Mouse (Mus musculus) heart, adult 2 months (tissue): ENCODE data around the gene Pnpla5. TPM values are rescaled to one million over a fixed set of nuclear protein-coding genes. Genes with fewer than 3 reads are reported as not detected.

Source experiments
- DNase-seq, 2 experiments: peaks; one replicate each; pipeline ENCODE4 v3.0.0; 2021
- H3K27ac ChIP-seq: fragments of 200-600 bp; 2 replicates; pipeline ENCODE4 v1.8.1; 2022
- H3K27me3 ChIP-seq: fragments of 200-500 bp; 2 replicates; pipeline ENCODE4 v1.6.1; 2012; ENCODE audit warnings: mild to moderate bottlenecking, low read length, inconsistent platforms, mixed read lengths; ENCODE audit not compliant: control insufficient read depth, insufficient read depth
- H3K36me3 ChIP-seq: fragments of 200-500 bp; 2 replicates; pipeline ENCODE4 v1.6.1; 2012; ENCODE audit warnings: low read length, inconsistent platforms; ENCODE audit not compliant: control insufficient read depth, insufficient read depth
- H3K4me1 ChIP-seq: fragments of 200-500 bp; 2 replicates; pipeline ENCODE4 v1.6.1; 2011; ENCODE audit warnings: low read length; ENCODE audit not compliant: control insufficient read depth, insufficient read depth
- H3K4me3 ChIP-seq: fragments of 200-600 bp; 2 replicates; pipeline ENCODE4 v1.8.1; 2022
- H3K79me2 ChIP-seq: fragments of 200-500 bp; replicated peaks from 2 replicates; pipeline ENCODE4 v1.6.1; 2012; ENCODE audit warnings: mild to moderate bottlenecking, inconsistent platforms, low read length, moderate library complexity, mixed read lengths; ENCODE audit not compliant: control insufficient read depth, insufficient read depth
- H3K9ac ChIP-seq: fragments of 200-500 bp; 2 replicates; pipeline ENCODE4 v1.6.1; 2012; ENCODE audit warnings: low read depth, mild to moderate bottlenecking, control low read depth, inconsistent platforms, low read length, mixed read lengths
- CTCF ChIP-seq: fragments of 200-600 bp; IDR thresholded peaks from 2 replicates; pipeline ENCODE4 v1.8.1; 2022; ENCODE audit warnings: antibody characterized with exemption, mild to moderate bottlenecking, moderate library complexity
- EP300 ChIP-seq: fragments of 200-500 bp; IDR thresholded peaks from 2 replicates; pipeline ENCODE4 v1.6.1; 2011; ENCODE audit warnings: low read depth, low read length, control low read depth; ENCODE audit not compliant: insufficient read depth
- POLR2A ChIP-seq: fragments of 200-500 bp; IDR thresholded peaks from 2 replicates; pipeline ENCODE4 v1.6.1; 2011; ENCODE audit warnings: mild to moderate bottlenecking, low read depth, low read length, control low read depth; ENCODE audit not compliant: insufficient read depth
- WGBS: fragments of 180-500 bp; shearing (Covaris S2); methylation state at CpG from one replicate; pipeline ENCODE4 v1.1.7; 2018; 5-methylcytosine and 5-hydroxymethylcytosine counted together
- intact Hi-C: fragments of 180-260 bp; cut with DNase I; formaldehyde crosslinking; loops from one replicate; pipeline ENCODE4 v1.15.1; 2025
- microRNA-seq, 2 experiments: library from miRNA; unstranded; fragments of <30 nt; microRNA quantifications; one replicate each; pipeline ENCODE4 v1.2.0; 2021
- polyA plus RNA-seq: library from polyadenylated mRNA; depleted of rRNA; stranded (reverse); fragments of >200 nt; gene quantifications from 2 replicates; pipeline ENCODE4 v1.2.3, GENCODE M21; 2012; rRNA removed
- total RNA-seq, 2 experiments: library from RNA; stranded (reverse); gene quantifications; 2 replicates each; pipeline ENCODE4 v1.2.3; 2021

The Pnpla5 gene
- total and polyA plus RNA-seq, 3 experiments, result not detected

GRCm38 (mm10) chr15:84070116-84070676 lies 52.8 kb downstream of the Pnpla5 start:
- no peak overlapping the region for H3K9ac ChIP-seq
- intact Hi-C loops, result no loop called here
- peaks cover 6% of the 10 kb centered on the region; the same call in 1 of the 2 replicates for H3K27me3 ChIP-seq
- no peaks in the 10 kb centered on the region for H3K79me2 ChIP-seq
- no peak overlapping the region for H3K27ac ChIP-seq
- WGBS, result 3% methylated on average over 13 of the region's 13 CpGs
- TF ChIP-seq POLR2A, result no peak
- TF ChIP-seq CTCF, result no peak
- no peak for TF ChIP-seq EP300
- no peak for DNase-seq
- no peaks in the 10 kb centered on the region for H3K36me3 ChIP-seq
- H3K4me3 ChIP-seq, result no peak overlapping the region
- no peaks in the 10 kb centered on the region for H3K4me1 ChIP-seq

DNA sequence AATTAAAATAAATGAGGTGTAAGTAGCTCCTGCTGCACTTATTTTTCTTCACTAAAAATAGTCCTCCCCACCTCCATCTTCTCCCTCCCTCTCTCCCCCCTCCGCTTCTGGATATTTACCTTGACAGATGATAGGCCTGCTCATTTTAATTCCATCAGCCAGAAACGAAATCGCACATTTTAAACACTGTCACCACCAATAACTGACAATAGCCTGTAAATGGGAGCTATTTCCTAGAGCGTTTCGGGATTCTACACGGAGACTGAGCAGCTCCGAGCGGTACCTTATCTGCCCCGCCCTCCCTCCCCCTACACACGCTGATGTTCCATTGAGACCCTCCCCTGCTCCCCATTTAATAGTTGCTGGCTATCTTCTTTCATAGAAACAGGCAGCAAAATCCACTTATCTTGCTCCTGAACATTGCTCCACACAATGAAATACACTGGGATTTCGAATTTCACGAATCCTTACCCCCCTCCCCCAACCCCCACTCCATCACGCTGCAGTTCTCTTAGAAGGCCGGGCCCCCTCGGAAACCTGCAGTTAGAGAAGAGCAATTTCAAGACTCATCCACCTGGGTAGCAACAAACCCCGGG lies 53.4 kb downstream of the Pnpla5 start:
- H3K79me2 ChIP-seq, result no peaks in the 10 kb centered on the region
- H3K27ac ChIP-seq, result no peak overlapping the region
- TF ChIP-seq CTCF, result no peak
- TF ChIP-seq EP300, result no peak
- no peak for TF ChIP-seq POLR2A
- H3K9ac ChIP-seq, result no peak overlapping the region
- intact Hi-C loops, result no loop called here
- no peak overlapping the region for H3K4me3 ChIP-seq
- 10% methylated on average over 16 of the region's 16 CpGs for WGBS
- no peak for DNase-seq
- H3K27me3 ChIP-seq, result peaks cover 10% of the 10 kb centered on the region; the same call in 1 of the 2 replicates
- no peaks in the 10 kb centered on the region for H3K4me1 ChIP-seq
- H3K36me3 ChIP-seq, result no peaks in the 10 kb centered on the region

DNA sequence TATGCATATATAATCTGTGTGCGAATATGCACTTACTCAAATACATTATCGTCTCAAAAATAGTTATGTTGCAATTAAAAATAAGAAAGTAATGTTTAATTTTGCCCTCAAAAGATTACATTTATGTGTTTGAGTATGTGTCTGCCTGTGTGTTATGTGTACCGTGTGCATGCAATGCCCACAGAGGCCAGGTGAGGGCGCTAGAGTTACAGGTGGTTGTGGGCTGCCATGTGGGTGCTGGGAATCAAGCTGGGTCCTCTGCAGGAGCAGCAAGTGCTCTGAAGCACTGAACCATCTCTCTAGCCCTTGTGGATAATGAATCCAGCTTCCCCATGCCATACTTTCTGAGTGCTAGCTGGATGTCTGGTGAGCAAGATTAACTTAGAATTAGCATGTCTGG lies 57.3 kb downstream of the Pnpla5 start:
- no peak overlapping the region for H3K4me3 ChIP-seq
- intact Hi-C loops, result no loop called here
- H3K36me3 ChIP-seq, result no peaks in the 10 kb centered on the region
- 70% methylated on average over 4 of the region's 4 CpGs for WGBS
- no peak overlapping the region for H3K9ac ChIP-seq
- TF ChIP-seq CTCF (0 out of 2 replicates have a peak, but pooled peaks have one; percentile 14), EP300 (no peak)
- peaks cover 10% of the 10 kb centered on the region; the same call in 1 of the 2 replicates for H3K27me3 ChIP-seq
- no peak for DNase-seq
- H3K4me1 ChIP-seq, result no peaks in the 10 kb centered on the region
- H3K27ac ChIP-seq, result no peak overlapping the region
- H3K79me2 ChIP-seq, result no peaks in the 10 kb centered on the region

DNA sequence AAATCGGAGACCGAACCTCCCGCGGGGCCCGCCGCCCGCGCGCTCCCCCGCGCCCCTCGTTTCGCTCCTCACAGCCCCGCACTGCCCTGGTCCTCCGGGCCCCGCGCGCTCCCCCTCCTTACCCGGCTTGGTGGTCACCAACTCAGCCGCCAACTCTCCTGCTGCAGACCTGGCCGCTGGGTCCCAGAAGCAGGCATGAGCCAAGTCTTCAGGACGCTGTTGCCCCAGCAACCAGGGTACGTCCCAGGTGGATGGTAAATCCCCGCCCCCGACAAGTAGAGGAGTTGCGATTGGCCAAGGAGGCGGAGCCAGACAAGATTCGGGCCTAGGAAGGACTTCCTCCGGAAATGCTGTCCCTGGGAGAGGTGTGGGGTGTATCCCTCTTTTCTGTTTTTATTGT lies 57.8 kb downstream of the Pnpla5 start, which contains the start of gene Efcab6:
Gene Efcab6, minus strand, starts transcription at position 240 of the 400 bp plus-strand sequence.
- intact Hi-C loops, result no loop called here
- H3K4me3 ChIP-seq, result no peak within 1 kb of the TSS
- DNase-seq, result no peak
- no peaks in the 10 kb centered on the region for H3K79me2 ChIP-seq
- TF ChIP-seq CTCF (no peak), EP300 (no peak), POLR2A (no peak)
- H3K9ac ChIP-seq, result no peak within 1 kb of the TSS
- 5% methylated on average over 29 of the region's 29 CpGs for WGBS
- H3K27me3 ChIP-seq, result peaks cover 10% of the 10 kb centered on the region; the same call in 1 of the 2 replicates
- H3K4me1 ChIP-seq, result no peaks in the 10 kb centered on the region
- H3K36me3 ChIP-seq, result no peaks in the 10 kb centered on the region
- no peak within 1 kb of the TSS for H3K27ac ChIP-seq

Small RNAs within 50 kb of the gene (microRNA-seq; reads per million reads assigned to microRNA genes)
- gene Mir6392, result 0 to 0.56 reads per million in 2 experiments

Other genes starting within 250 kb of the Pnpla5 start
- not detected for gene Efcab6, start 57.8 kb downstream of the Pnpla5 start, total RNA-seq
- 0.06 and 0.18 TPM in 2 replicates for gene Efcab6, start 57.8 kb downstream of the Pnpla5 start, polyA plus RNA-seq
- under 1 TPM in 1 of 2 experiments, not detected in 1; 0.20 TPM for gene Sult4a1, start 17.4 kb downstream of the Pnpla5 start, total RNA-seq
- 0.86 and 0.91 TPM in 2 replicates for gene Sult4a1, start 17.4 kb downstream of the Pnpla5 start, polyA plus RNA-seq
- 1 to 10 TPM; 1.1 to 3.8 TPM for gene Pnpla3, start 44.7 kb upstream of the Pnpla5 start, total RNA-seq
- 26.2 and 30.1 TPM in 2 replicates for gene Pnpla3, start 44.7 kb upstream of the Pnpla5 start, polyA plus RNA-seq
- gene Samm50, start 69.1 kb upstream of the Pnpla5 start, total RNA-seq, result 100 to 1,000 TPM; 258 to 289 TPM
- 27.8 and 36.6 TPM in 2 replicates for gene Samm50, start 69.1 kb upstream of the Pnpla5 start, polyA plus RNA-seq
- gene Parvb, start 108.9 kb upstream of the Pnpla5 start, total RNA-seq, result 100 to 1,000 TPM in 1 of 2 experiments, 10 to 100 TPM in 1; 99.4 to 116 TPM
- 58.5 and 61.6 TPM in 2 replicates for gene Parvb, start 108.9 kb upstream of the Pnpla5 start, polyA plus RNA-seq
- gene Parvg, start 200.9 kb upstream of the Pnpla5 start, total RNA-seq, result 1 to 10 TPM; 1.9 to 2.5 TPM
- gene Parvg, start 200.9 kb upstream of the Pnpla5 start, polyA plus RNA-seq, result 1.3 and 1.5 TPM in 2 replicates